Mouse (Mus musculus): Measurements from ENCODE around the gene Dusp16. TPM values are rescaled to one million over a fixed set of nuclear protein-coding genes. Genes with fewer than 3 reads are reported as not detected.

Gene Dusp16
- polyA plus RNA-seq, 2 experiments, result 3.7 to 4.1 TPM

DNA sequence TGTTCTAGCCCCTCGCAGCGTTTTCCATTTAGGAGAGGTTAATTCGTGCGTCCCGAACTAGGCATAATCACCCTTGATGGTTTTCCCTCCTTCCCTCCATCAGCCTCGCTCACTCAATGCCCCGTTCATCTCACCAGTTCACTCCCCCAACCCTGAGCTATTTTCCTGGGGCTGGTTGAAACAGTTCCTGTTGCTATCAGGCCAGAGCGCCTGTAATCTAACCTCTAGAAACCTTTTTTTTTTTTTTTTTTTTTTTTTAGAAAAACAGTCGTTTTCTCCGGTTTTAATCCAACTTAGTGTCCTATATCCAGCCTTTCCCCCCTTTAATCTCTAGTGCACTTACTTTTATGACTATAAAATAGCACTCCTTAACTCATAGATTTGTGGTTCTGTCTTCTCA, 38.4 kb upstream of the Dusp16 start:
- H3K4me1 ChIP-seq (replicated peaks; ENCODE audit: control insufficient read depth in 2 of 2, insufficient read depth in 2 of 2, low read length in 1 of 2), result peaks cover 27 to 35% of the 10 kb centered on the region in 2 experiments
- TF ChIP-seq EP300 (IDR thresholded peaks at IDR 0.05; ENCODE audit: low read depth) (no peak), CTCF (IDR thresholded peaks at IDR 0.05; ENCODE audit: low read depth) (no peak)
- H3K36me3 ChIP-seq (replicated peaks; ENCODE audit: control insufficient read depth, insufficient read depth, low read depth), result no peaks in the 10 kb centered on the region
- no peaks in the 10 kb centered on the region for H3K27me3 ChIP-seq (ENCODE audit: control insufficient read depth, insufficient read depth, low read length)
- peak overlapping the region; percentile 90 to 93 for H3K4me3 ChIP-seq (ENCODE audit: insufficient read depth in 1 of 2, low read depth in 2 of 2, low read length in 2 of 2)
- H3K9me3 ChIP-seq (ENCODE audit: control insufficient read depth, low read length), result no peaks in the 10 kb centered on the region
- peak overlapping the region; percentile 91 for H3K9ac ChIP-seq (replicated peaks)
- peak overlapping the region; percentile 98 for H3K4me2 ChIP-seq (ENCODE audit: low read depth)
- WGBS (ENCODE audit: insufficient replicate concordance), result 3% methylated on average over 10 of the region's 10 CpGs
- ATAC-seq (ENCODE audit: insufficient read depth) (no peak), DNase-seq (ENCODE audit: low read depth in 3 of 3, low spot score in 3 of 3) (no peak)
- peak overlapping the region; percentile 80 for H3K27ac ChIP-seq

DNA sequence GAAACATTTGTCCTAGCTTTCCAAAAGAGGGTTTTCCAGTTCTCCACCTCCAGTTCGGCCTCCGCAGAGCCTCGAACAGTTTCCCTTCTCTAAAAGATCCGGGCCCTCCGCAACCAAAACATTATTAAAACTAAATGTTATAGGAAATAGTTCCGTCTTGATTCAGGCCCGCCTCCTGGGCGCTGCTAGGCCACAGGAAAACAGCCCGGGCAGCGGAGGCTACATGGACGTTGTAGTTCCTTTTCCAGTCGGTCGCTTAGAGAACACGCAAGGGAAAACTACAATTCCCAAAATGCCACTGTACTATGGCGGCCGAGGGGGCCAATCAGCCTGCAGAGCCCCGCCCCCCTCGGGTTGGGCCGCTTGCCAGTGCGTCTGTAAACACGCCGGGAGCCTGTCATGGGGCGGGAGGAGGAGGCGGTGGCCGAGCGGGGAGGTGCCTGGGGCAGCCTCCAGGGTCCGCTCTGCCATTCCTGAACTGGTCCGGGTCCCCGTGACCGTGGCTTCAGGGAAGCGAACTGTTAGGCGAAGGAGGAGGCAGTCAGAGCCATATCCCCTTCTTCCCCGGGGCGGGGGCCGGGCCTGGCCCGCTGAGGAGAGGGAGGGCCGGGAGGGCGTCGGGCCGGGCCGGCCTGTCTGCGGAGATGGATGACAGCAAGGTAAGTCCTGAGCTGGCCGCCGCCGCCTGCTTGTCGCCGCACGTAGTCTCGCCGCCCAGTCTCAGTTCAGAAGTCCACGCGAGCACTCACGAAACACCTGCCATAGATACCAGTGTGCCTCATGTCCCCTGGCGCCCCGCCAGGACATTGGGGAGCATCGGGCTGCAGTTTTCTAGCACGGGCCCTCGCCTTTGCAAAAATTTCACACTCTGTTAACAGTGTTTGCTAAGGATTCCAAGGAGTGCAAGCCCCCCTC, 37.6 kb upstream of the Dusp16 start, which contains the start of gene Crebl2:
Gene Crebl2, plus strand, starts transcription at position 369 of the 915 bp plus-strand sequence.
- peak within 1 kb of the TSS; percentile 98 for H3K4me2 ChIP-seq (ENCODE audit: low read depth)
- H3K4me1 ChIP-seq (replicated peaks; ENCODE audit: control insufficient read depth in 2 of 2, insufficient read depth in 2 of 2, low read length in 1 of 2), result peaks cover 26 to 34% of the 10 kb centered on the region in 2 experiments
- peak within 1 kb of the TSS; percentile 86 for H3K27ac ChIP-seq
- no peaks in the 10 kb centered on the region for H3K9me3 ChIP-seq (ENCODE audit: control insufficient read depth, low read length)
- ATAC-seq (ENCODE audit: insufficient read depth) (peak; percentile 97), DNase-seq (ENCODE audit: low read depth in 3 of 3, low spot score in 3 of 3) (peak; percentile 98 to 99 (median 98))
- no peak for TF ChIP-seq EP300 (IDR thresholded peaks at IDR 0.05; ENCODE audit: low read depth)
- TF ChIP-seq CTCF (IDR thresholded peaks at IDR 0.05; ENCODE audit: low read depth), result peak; percentile 41
- peak within 1 kb of the TSS; percentile 96 for H3K9ac ChIP-seq (replicated peaks)
- WGBS (ENCODE audit: insufficient replicate concordance), result under 1% methylated on average over 55 of the region's 58 CpGs
- H3K36me3 ChIP-seq (replicated peaks; ENCODE audit: control insufficient read depth, insufficient read depth, low read depth), result no peaks in the 10 kb centered on the region
- H3K27me3 ChIP-seq (ENCODE audit: control insufficient read depth, insufficient read depth, low read length), result no peaks in the 10 kb centered on the region
- peak within 1 kb of the TSS; percentile 90 to 93 for H3K4me3 ChIP-seq (ENCODE audit: insufficient read depth in 1 of 2, low read depth in 2 of 2, low read length in 2 of 2)

DNA sequence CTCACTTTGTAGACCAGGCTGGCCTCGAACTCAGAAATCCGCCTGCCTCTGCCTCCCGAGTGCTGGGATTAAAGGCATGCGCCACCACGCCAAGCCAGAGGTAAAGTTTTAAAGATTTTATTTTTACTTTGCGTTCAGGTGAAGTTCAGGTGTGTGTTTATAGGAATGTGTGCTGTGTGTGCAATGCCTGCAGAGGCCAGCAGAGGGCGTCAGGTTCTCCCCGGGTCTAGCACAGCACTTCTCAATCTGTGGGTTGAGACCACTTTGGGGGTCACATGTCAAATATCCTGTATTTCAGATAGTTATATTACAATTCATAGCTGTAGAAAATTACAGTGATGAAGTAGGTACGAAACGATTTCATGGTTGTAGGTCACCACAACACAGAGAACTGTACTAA, 30.4 kb upstream of the Dusp16 start:
- DNase-seq (ENCODE audit: low read depth in 3 of 3, low spot score in 3 of 3), result no peak
- 56% methylated on average over 10 of the region's 10 CpGs for WGBS (ENCODE audit: insufficient replicate concordance)

DNA sequence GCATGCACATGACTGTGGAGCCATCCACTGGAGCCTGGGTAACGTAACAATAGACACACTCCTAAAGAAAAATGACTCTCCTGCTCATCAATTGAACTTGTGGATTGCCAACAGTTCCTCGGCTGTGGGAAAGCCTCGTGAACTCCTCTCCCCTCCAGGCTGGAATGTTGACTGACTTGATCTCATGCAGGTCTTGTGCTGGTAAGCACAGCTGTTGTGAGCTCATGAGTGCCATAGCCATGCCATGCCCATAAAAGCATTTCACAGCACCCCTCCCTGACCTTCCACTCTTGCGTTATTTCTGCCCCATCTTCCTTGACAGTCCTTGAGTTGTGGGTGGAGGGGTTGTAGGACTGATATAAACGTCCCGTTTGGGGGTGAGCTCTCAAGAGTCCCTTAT, 28.0 kb upstream of the Dusp16 start:
- DNase-seq (ENCODE audit: low read depth in 3 of 3, low spot score in 3 of 3) (no peak), ATAC-seq (ENCODE audit: insufficient read depth) (no peak)
- Histone ChIP-seq H3K4me1 (replicated peaks; ENCODE audit: control insufficient read depth in 2 of 2, insufficient read depth in 2 of 2, low read length in 1 of 2) (no peaks in the 10 kb centered on the region), H3K27me3 (ENCODE audit: control insufficient read depth, insufficient read depth, low read length) (no peaks in the 10 kb centered on the region), H3K4me3 (ENCODE audit: insufficient read depth in 1 of 2, low read depth in 2 of 2, low read length in 2 of 2) (no peak overlapping the region), H3K4me2 (ENCODE audit: low read depth) (no peak overlapping the region), H3K36me3 (replicated peaks; ENCODE audit: control insufficient read depth, insufficient read depth, low read depth) (no peaks in the 10 kb centered on the region), H3K27ac (no peak overlapping the region), H3K9me3 (ENCODE audit: control insufficient read depth, low read length) (no peaks in the 10 kb centered on the region), H3K9ac (replicated peaks) (no peak overlapping the region)
- WGBS (ENCODE audit: insufficient replicate concordance), result 51% methylated on average over 6 of the region's 6 CpGs
- TF ChIP-seq CTCF (IDR thresholded peaks at IDR 0.05; ENCODE audit: low read depth) (no peak), EP300 (IDR thresholded peaks at IDR 0.05; ENCODE audit: low read depth) (no peak)

More for the DNA sequence above, 30.4 kb upstream of the Dusp16 start:
- H3K4me2 ChIP-seq (ENCODE audit: low read depth), result no peak overlapping the region
- peak; percentile 88 for TF ChIP-seq CTCF (IDR thresholded peaks at IDR 0.05; ENCODE audit: low read depth)
- TF ChIP-seq EP300 (IDR thresholded peaks at IDR 0.05; ENCODE audit: low read depth), result no peak
- no peaks in the 10 kb centered on the region for H3K36me3 ChIP-seq (replicated peaks; ENCODE audit: control insufficient read depth, insufficient read depth, low read depth)
- no peak overlapping the region for H3K9ac ChIP-seq (replicated peaks)
- H3K4me1 ChIP-seq (replicated peaks; ENCODE audit: control insufficient read depth in 2 of 2, insufficient read depth in 2 of 2, low read length in 1 of 2), result peaks cover 0 to 2% of the 10 kb centered on the region in 2 experiments; a peak in 1 of 4 replicates
- H3K27me3 ChIP-seq (ENCODE audit: control insufficient read depth, insufficient read depth, low read length), result no peaks in the 10 kb centered on the region
- no peak for ATAC-seq (ENCODE audit: insufficient read depth)
- H3K27ac ChIP-seq, result no peak overlapping the region
- no peak overlapping the region for H3K4me3 ChIP-seq (ENCODE audit: insufficient read depth in 1 of 2, low read depth in 2 of 2, low read length in 2 of 2)
- no peaks in the 10 kb centered on the region for H3K9me3 ChIP-seq (ENCODE audit: control insufficient read depth, low read length)

DNA sequence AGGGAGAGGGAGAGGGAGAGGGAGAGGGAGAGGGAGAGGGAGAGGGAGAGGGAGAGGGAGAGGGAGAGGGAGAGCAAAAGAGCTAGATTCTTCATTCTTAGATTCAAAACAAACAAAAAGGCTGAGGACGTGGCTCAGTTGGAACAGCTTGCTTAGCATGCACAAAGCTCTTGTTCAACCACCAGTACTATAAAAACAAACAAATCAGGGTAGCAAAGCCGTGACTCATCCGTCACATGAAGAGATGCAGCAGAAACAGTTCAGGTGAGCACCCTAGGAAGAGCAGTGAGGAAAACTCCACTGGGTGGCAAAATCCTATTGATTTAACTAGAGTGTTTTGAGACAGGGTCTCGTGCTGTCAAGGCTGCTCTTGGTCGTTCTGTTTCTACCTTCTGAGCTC, 27.3 kb upstream of the Dusp16 start:
- WGBS (ENCODE audit: insufficient replicate concordance), result 46% methylated on average over 5 of the region's 5 CpGs
- H3K27me3 ChIP-seq (ENCODE audit: control insufficient read depth, insufficient read depth, low read length), result no peaks in the 10 kb centered on the region
- no peak overlapping the region for H3K27ac ChIP-seq
- no peak for ATAC-seq (ENCODE audit: insufficient read depth)
- DNase-seq (ENCODE audit: low read depth in 3 of 3, low spot score in 3 of 3), result no peak
- H3K4me2 ChIP-seq (ENCODE audit: low read depth), result no peak overlapping the region
- no peaks in the 10 kb centered on the region for H3K9me3 ChIP-seq (ENCODE audit: control insufficient read depth, low read length)
- no peak overlapping the region for H3K4me3 ChIP-seq (ENCODE audit: insufficient read depth in 1 of 2, low read depth in 2 of 2, low read length in 2 of 2)
- no peak overlapping the region for H3K9ac ChIP-seq (replicated peaks)
- no peaks in the 10 kb centered on the region for H3K36me3 ChIP-seq (replicated peaks; ENCODE audit: control insufficient read depth, insufficient read depth, low read depth)
- no peaks in the 10 kb centered on the region for H3K4me1 ChIP-seq (replicated peaks; ENCODE audit: control insufficient read depth in 2 of 2, insufficient read depth in 2 of 2, low read length in 1 of 2)
- TF ChIP-seq EP300 (IDR thresholded peaks at IDR 0.05; ENCODE audit: low read depth), result no peak
- no peak for TF ChIP-seq CTCF (IDR thresholded peaks at IDR 0.05; ENCODE audit: low read depth)
